Mouse (Mus musculus) ES-Bruce4 (cell line): ENCODE results near the gene Ube2e3.

Source experiments
- CTCF ChIP-seq: IDR thresholded peaks from one replicate; pipeline ENCODE4 v1.8.1; 2011; ENCODE audit warnings: low read depth, low read length
- POLR2A ChIP-seq: IDR thresholded peaks from one replicate; pipeline ENCODE4 v1.8.1; 2011; ENCODE audit warnings: low read length; ENCODE audit not compliant: insufficient read depth

DNA sequence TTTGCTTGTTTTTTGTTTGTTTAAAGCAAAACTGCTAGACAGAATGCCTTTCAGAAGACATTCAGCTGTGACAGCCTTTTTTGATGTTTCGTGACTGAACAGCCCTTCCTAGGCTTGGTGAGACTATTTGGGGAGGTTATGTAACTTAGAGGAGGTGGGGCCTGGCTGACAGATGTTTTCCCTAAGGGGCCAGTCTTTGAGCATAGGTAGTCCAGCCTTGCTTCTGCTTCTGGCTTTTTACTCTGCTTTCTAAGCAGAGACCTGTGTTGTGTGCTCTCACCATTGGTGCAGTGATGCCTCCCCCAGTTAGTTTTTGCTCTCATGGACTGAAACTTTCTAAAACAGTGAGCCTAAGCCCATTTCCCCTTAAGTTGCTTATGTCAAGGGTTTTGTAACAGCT lies 14.1 kb downstream of the Ube2e3 start:
- TF ChIP-seq POLR2A, result no peak
- TF ChIP-seq CTCF, result no peak
